Mouse (Mus musculus) regulatory T cell (primary cell): ENCODE results near the gene Pdzd2.

Source experiments
- in situ Hi-C: fragments of 300-600 bp; cut with MboI, MseI; formaldehyde crosslinking; loops from one replicate; pipeline ENCODE4 v1.15.1; 2025; ENCODE audit warnings: high pct_unique_total_duplicates

The Pdzd2 gene

GRCm38 (mm10) chr15:12734221-12734620 is 5.5 kb downstream of the Pdzd2 start:
- in situ Hi-C loops: no loop called here

GRCm38 (mm10) chr15:12732613-12733012 is 7.1 kb downstream of the Pdzd2 start:
- in situ Hi-C loops: no loop called here

GRCm38 (mm10) chr15:12728381-12728780 is 11.3 kb downstream of the Pdzd2 start:
- in situ Hi-C loops: no loop called here

DNA sequence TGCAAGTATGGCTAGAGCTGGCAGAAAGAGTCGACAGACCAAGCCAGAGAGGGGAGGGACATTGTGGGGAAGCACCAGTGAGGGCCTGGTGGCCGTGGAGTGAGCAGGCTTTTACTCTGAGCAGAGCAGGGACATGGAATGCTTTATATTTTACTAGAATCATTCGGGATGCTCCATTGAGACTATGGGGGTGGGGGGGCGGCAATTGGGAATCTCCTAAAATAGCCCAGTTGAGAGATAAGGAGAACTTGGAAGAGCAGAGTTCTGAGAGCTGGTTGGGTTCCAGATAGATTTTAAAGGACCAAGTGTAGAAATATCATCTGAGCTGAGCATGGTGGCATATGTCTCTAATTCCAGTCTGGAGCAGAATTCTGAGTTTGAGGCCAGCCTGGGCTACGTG is 14.5 kb downstream of the Pdzd2 start:
- in situ Hi-C loops: no loop called here

DNA sequence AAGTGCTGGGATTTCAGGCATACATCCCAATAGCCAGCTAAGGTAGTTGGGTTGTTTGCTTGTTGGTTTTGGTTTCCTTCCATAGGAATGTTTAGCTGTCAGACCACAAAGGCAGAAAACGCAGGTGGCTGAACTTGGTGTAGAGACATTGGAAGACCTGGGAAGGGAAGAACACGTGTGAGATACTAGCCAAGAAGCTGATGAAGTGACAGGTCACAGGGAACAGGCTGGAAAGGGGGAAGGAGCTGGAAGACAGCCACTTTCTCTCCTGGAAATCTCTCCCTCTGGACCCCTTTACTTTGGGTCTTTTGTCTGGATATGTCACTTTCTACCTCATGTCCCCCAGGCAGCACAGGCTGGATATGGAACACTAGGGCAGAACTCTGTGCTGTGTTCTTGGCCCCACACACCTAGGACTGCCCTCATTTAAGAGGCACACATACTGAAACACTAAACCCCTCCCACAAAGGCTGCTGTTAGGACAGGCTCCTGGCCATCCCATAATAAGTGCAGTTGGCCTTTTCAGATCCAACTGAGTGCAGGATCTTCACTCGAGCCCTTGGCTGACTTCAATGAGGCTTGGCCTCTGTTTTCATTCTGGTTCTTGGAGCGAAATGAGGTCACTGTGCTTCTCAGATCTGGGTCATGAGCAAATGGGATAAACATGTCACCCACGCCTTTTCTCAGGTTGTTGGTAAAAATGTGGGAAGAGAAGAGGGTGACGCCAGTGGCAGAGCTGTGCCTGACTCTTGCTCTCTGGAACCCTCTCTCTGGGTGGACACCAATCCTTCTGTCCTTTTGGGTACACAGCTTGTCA is 17.8 kb downstream of the Pdzd2 start:
- in situ Hi-C loops: no loop called here

DNA sequence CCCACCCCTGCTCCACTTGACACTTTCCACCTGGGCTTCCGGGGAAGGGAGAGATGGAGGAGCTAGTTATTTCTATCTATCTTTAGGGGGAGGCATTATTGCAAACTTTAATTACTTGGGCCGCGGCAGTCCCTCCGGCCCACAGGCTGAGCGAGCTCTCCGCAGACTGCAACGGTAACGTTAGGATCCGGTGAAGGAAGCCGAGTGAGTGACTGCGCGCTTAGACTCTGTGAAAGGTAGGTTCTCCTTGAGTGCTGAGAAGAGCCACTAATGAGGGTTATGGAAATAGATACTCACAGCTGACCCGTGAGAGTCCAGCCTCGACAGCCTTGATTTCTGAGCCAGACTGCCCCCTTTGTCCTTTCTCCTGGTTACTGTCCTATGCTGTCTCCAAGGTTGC is 20.9 kb downstream of the Pdzd2 start:
- in situ Hi-C loops: no loop called here

DNA sequence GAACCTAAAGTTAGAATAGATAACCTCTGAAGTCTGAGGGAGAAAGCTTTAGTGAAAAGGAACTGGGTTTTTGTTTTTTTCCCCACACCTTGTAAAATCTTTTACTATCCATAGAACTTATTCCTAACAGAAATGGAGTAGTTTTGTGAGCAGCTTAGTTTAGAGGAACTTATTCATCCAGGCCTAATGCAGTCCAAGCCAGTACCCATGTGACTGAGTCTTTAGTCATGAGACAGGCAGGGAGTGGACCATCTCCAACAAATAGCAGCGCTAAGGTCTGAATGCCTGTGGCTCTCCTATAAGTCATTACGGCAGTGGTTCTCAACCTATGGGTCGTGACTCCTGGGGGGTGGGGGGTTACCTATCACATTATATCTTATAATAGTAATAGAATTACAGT is 22.3 kb downstream of the Pdzd2 start:
- in situ Hi-C loops: no loop called here

DNA sequence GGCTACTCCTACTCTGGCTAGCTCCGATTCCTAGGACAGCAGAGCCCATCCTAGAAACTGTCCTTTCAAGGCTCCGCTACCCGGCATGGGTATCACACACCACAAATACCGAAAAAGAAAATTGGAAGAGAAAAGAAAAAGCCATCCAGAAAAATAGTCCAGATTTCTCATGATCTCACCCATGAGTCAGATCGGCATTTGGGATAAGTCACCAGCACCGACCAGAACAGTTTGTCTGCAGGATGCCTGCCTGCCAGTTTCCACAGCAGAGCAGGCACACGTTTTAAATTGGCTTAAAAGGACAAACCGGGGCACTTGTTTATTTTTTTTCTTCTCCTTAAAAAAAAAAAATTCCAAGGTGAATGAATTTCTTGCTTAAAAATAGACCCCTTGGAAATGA is 22.8 kb downstream of the Pdzd2 start:
- in situ Hi-C loops: no loop called here

GRCm38 (mm10) chr15:12714322-12714721 is 25.4 kb downstream of the Pdzd2 start:
- in situ Hi-C loops: no loop called here

DNA sequence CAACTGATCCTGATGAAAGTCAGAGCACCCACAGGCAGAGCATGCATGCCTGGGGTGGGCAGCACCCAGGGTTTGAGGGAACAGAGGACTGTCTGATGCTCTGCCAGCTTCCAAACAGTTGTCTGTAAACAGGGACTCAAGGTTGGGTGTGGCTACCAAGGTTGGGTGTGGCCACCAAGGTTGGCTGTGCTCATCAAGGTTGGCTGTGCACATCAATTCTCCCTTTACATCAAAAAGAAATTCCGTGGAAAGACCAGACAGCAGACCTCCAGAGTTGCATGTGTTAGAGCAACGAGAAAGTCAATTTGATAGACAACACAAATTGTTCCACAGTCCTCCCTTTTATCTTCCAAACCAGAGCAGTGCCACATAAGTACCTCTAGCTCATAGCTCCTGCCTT is 26.5 kb downstream of the Pdzd2 start:
- in situ Hi-C loops: no loop called here

DNA sequence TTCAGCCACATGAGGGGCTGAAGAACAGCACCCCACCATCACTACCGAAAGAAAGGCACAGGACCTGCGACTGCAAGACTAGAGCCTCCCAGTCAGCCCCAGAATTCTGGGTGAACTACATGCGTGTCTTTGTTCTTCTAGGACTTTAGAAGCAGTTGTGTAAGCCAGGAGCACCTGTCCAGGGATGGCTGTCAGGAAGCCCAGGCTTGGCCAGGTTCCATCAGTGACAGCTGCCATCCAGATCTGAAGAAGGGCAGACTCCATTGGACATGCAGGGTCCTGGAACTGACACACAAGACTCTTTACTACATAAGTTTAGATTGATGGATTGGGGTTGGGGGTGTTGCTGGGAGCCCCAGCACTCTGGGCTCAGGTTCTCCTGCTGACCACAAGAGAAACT is 29.7 kb downstream of the Pdzd2 start:
- in situ Hi-C loops: no loop called here

DNA sequence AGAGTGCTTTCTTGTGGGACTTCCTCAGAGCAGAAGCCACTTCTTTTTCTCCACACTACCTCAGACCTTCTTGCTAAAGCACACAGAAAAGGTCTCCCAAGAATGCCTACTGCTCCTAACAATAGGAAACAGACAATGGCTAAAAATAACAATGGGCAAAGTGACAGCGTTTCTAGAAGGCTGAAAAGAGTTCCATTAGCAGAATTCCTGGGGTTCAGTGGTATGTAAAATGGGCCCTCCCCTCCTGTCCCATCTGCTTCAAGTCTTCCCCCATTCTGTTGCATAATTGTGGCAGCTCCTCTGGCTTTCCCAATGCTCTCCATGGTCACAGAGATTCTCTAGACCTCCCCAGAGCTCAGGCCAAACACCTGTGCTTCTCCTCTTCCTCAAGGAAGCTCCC is 31.4 kb downstream of the Pdzd2 start:
- in situ Hi-C loops: no loop called here

DNA sequence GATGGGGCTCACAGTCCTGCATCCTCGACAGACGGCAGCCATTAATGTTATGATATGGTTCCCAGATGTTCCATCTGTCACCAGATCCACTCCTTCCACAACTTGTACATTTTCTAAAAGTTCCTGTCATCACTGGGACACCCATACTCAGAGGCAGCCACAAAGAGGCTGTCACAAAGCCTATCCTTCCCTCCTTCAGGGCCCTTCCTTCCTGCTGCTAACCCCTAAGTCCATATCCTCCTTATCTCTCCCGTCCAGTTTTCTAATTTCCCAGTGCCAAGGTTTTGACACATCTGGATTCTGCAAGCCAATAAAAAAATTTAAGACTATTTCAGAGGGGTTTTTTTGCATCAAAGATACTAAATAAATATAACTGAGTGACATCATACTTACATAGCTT is 32.8 kb downstream of the Pdzd2 start:
- in situ Hi-C loops: no loop called here

DNA sequence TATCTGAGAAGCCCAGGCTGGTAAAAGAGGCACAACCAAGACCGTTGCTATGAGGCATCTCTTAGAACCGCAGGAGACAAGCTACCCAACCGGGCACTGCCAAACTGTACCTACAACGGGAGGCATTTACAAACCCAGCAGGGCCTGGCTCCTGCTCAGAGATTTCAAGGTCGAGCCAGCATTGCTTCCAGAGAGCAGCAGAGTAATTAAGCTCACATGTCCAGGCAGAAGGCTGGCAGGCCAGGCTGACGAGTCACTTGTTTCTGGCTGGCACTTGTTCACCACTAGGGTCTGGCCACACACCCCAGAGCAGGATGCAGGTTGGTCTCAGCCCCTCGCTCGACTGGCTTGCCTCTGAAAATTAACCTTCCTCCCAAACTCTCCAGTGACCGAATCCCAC is 39.4 kb downstream of the Pdzd2 start:
- in situ Hi-C loops: no loop called here

DNA sequence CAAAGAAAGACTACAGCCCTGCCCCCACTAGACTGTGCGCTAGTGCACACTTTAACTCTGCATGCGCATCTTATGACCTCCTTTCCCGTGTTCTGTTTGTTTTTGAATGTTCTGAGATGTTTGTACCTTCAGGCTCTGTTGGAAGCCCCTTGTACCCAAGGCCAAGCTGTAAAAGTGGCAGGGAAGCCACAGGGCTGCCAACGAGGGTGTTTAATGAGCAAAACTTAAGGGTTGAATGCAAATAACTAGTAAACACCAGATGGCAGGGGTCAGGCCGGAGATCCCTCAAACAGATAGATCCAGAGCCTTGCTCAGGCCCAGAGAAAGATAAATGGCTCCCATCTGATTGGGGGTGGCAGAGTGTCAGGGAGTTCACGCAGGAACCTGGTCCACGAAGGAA is 42.0 kb downstream of the Pdzd2 start:
- in situ Hi-C loops: no loop called here

DNA sequence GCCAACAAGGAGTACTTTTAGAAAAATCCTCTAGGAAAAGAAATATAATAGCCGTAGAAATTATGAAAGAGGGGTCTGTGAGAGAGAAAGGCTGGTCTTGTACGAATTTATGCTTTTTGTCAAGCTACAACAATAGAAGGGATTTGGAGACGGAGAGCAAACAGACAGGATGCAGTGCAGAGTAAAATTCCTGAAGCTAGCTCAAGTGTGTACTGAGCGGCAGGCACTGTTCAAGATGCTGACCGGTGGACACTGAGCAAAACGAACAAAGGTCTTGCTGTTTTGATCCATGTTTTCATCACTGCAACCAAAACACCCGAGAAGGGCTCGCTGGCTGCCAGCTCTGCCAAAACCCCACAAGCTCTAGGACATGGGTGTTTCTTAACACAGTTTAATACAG is 42.8 kb downstream of the Pdzd2 start:
- in situ Hi-C loops: no loop called here

DNA sequence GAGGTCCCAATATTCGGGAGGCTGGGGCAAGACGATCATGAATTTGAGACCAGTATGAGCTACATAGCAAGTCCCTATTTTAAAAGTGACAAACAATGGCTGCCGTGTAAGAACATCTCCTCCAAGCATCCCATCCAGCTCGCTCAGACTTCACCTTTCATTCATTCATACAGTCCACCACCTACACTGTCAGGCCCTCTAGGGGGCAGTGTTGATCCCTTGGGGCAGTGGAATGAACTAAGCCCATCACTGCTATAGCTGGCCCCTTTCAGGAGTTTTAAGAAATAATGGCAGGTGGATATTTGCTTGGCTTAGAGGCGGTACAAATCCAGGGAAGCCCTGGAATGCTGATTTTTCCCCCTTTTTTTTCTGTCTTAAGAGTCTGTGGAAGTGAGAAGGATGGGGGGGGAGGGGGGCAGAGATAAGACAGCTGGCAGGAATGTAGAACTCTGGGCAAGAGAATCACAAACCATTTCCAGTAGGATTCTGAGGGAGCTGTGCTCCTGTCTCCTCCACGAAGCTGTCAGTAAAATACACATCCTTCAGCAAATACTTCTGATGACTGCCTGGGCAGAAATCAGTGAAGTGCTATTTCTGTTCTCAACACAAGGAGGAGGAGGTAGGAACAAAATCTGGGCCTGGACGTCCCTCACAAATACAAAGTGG is 49.9 kb downstream of the Pdzd2 start:
- in situ Hi-C loops: no loop called here

- in situ Hi-C loops: no loop called here
These were observed 57.2 kb downstream of the Pdzd2 start for GRCm38 (mm10) chr15:12682549-12682948.

DNA sequence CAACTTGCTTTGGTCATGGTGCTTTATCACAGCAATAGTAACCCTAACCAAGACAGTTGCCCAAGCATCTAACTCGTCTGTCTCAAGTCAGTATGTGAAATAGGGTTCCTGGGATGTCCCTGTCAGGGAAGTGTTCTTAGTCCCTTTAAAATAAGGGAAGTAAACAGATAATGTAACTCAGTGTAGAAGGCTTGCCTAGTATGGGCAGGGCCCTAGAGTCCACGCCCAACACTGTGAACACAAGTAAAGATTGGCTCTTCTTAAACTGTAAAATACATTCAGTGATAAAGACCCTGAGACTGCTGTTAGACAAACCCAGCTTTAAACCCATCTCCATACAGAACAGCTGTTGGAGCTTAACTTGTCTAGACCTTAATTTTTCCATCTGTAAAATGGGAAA is 57.8 kb downstream of the Pdzd2 start:
- in situ Hi-C loops: no loop called here

- in situ Hi-C loops: no loop called here
These were observed 59.0 kb downstream of the Pdzd2 start for GRCm38 (mm10) chr15:12680750-12681149.

- in situ Hi-C loops: no loop called here
These were observed 59.7 kb downstream of the Pdzd2 start for GRCm38 (mm10) chr15:12679996-12680395.

GRCm38 (mm10) chr15:12678540-12679112 is 61.1 kb downstream of the Pdzd2 start:
- in situ Hi-C loops: no loop called here

GRCm38 (mm10) chr15:12675366-12675765 is 64.4 kb downstream of the Pdzd2 start:
- in situ Hi-C loops: no loop called here
